Mouse (Mus musculus): ENCODE results near the gene Aplf. TPM values are rescaled to one million over a fixed set of nuclear protein-coding genes. Genes with fewer than 3 reads are reported as not detected.
"Not testable (repeated sequence)": the region's sequence is repeated elsewhere in the genome, so short reads cannot be mapped to it uniquely, and the experiment has no call there.

The Aplf gene
- polyA plus RNA-seq, 2 experiments = 10.3 to 14.3 TPM

DNA sequence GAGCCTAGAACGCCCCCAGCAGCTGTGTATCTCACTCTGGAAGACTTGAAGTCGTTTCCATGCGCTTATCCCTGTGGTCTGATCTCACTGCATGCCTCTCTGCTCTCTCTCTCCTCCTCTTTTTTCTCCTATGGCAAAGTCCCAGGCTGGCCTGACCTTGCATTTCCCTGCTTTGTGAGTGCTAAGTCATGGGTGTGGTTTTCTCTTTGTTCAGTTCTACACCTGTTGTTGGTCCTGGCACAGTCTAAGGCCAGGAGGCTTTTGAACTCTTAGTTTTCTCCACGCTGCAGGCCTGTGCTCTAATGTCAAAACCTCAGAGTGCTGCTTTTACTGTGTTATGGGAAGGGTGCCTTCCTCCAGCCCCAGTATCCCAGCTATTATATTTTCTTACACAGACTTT, 39.8 kb downstream of the Aplf start:
- Histone ChIP-seq H3K9me3 (ENCODE audit: control insufficient read depth, low read length) (no peaks in the 10 kb centered on the region), H3K4me1 (ENCODE audit: control insufficient read depth, insufficient read depth, low read length) (no peaks in the 10 kb centered on the region), H3K27ac (replicated peaks; ENCODE audit: low read depth, low read length) (no peak overlapping the region), H3K9ac (ENCODE audit: low read depth, low read length, severe bottlenecking) (no peak overlapping the region), H3K36me3 (ENCODE audit: control insufficient read depth, insufficient read depth, low read length) (no peaks in the 10 kb centered on the region), H3K4me3 (replicated peaks; ENCODE audit: low read length) (no peak overlapping the region), H3K4me2 (replicated peaks; ENCODE audit: low read depth, low read length, severe bottlenecking) (no peak overlapping the region), H3K27me3 (ENCODE audit: control insufficient read depth, insufficient read depth, low read length) (no peaks in the 10 kb centered on the region)
- WGBS = 73% methylated on average over 4 of the region's 4 CpGs
- no peak for ATAC-seq (ENCODE audit: low FRiP score, low read depth)
- no peak for TF ChIP-seq POLR2A (IDR thresholded peaks at IDR 0.05; ENCODE audit: borderline replicate concordance, extremely low read depth, insufficient read depth, insufficient read length)
- no peak for DNase-seq (ENCODE audit: low spot score)

DNA sequence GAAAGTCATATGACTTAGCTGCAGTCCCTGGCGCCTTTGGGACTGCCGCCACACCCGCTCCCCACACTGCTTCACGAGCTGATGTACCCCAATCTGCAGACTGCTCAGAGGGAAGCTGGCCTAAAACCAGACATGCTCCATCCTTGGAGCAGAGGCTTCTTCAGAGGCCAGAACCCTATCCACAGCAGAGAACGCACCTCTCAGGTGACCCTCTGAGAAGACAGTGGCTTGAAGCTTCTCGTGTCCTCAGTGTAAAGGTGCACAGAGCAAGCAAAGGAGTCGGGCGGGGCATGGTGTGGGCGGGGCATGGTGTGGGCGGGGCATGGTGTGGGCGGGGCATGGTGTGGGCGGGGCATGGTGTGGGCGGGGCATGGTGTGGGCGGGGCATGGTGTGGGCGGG, 43.1 kb downstream of the Aplf start:
- H3K4me3 ChIP-seq (replicated peaks; ENCODE audit: low read length); DNase-seq (ENCODE audit: low spot score); H3K27ac ChIP-seq (replicated peaks; ENCODE audit: low read depth, low read length); H3K27me3 ChIP-seq (ENCODE audit: control insufficient read depth, insufficient read depth, low read length); ATAC-seq (ENCODE audit: low FRiP score, low read depth); H3K4me1 ChIP-seq (ENCODE audit: control insufficient read depth, insufficient read depth, low read length); H3K9me3 ChIP-seq (ENCODE audit: control insufficient read depth, low read length); H3K36me3 ChIP-seq (ENCODE audit: control insufficient read depth, insufficient read depth, low read length); H3K9ac ChIP-seq (ENCODE audit: low read depth, low read length, severe bottlenecking); H3K4me2 ChIP-seq (replicated peaks; ENCODE audit: low read depth, low read length, severe bottlenecking): not testable (repeated sequence)
- WGBS = 84% methylated on average over 10 of the region's 15 CpGs

DNA sequence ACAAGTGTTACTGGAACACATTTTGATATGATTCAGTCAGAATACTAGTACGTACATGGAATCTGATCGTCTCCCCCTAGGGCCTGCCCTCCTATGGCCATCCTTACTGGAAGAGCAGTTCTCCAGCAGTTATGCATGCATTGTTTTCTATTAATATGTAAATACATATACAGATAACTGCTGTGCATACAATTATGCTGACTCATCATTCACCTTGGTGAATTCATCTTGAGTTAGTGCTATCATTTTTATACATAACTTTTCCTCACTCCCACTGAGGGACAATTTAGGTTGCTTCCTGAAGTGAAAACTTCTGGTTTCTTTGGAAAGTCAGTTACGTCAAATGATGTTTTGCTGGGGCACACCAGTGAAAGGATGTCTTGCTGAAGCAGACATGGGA, 48.8 kb downstream of the Aplf start:
- Histone ChIP-seq H3K9ac (ENCODE audit: low read depth, low read length, severe bottlenecking) (no peak overlapping the region), H3K4me2 (replicated peaks; ENCODE audit: low read depth, low read length, severe bottlenecking) (no peak overlapping the region), H3K4me1 (ENCODE audit: control insufficient read depth, insufficient read depth, low read length) (peaks cover 4% of the 10 kb centered on the region; the same call in 1 of the 2 replicates), H3K27me3 (ENCODE audit: control insufficient read depth, insufficient read depth, low read length) (no peaks in the 10 kb centered on the region), H3K27ac (replicated peaks; ENCODE audit: low read depth, low read length) (no peak overlapping the region), H3K9me3 (ENCODE audit: control insufficient read depth, low read length) (no peaks in the 10 kb centered on the region), H3K36me3 (ENCODE audit: control insufficient read depth, insufficient read depth, low read length) (no peaks in the 10 kb centered on the region), H3K4me3 (replicated peaks; ENCODE audit: low read length) (no peak overlapping the region)
- WGBS = 90% methylated on average over 3 of the region's 3 CpGs
- ATAC-seq (ENCODE audit: low FRiP score, low read depth) (no peak), DNase-seq (ENCODE audit: low spot score) (no peak)
- TF ChIP-seq POLR2A (IDR thresholded peaks at IDR 0.05; ENCODE audit: borderline replicate concordance, extremely low read depth, insufficient read depth, insufficient read length) = no peak

DNA sequence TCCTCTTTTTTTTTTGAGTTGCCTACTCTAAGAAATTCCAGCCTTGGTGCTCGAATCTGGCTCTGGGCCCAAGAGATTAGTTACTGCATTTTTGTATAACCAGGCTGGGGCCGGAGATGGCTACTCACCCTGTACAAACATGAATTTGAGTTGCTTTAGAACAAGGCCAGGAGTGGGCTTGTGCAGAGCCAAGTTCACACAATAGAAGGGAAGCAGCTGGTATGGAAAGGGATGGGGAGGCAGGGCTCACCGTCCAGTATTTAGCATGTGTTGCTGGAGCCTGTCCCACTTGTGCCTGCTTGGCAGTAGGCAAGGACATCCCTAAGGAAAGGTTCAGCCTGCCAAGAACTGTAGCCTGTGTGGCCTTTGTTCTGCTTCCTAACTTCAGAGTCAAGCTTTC, 50.7 kb downstream of the Aplf start:
- DNase-seq (ENCODE audit: low spot score) (peak; percentile 72), ATAC-seq (ENCODE audit: low FRiP score, low read depth) (peak; percentile 55; the same call in 1 of the 2 replicates)
- Histone ChIP-seq H3K36me3 (ENCODE audit: control insufficient read depth, insufficient read depth, low read length) (no peaks in the 10 kb centered on the region), H3K27me3 (ENCODE audit: control insufficient read depth, insufficient read depth, low read length) (no peaks in the 10 kb centered on the region), H3K4me3 (replicated peaks; ENCODE audit: low read length) (no peak overlapping the region), H3K4me1 (ENCODE audit: control insufficient read depth, insufficient read depth, low read length) (peaks cover 4% of the 10 kb centered on the region; the same call in 1 of the 2 replicates), H3K9ac (ENCODE audit: low read depth, low read length, severe bottlenecking) (no peak overlapping the region), H3K4me2 (replicated peaks; ENCODE audit: low read depth, low read length, severe bottlenecking) (no peak overlapping the region), H3K9me3 (ENCODE audit: control insufficient read depth, low read length) (no peaks in the 10 kb centered on the region), H3K27ac (replicated peaks; ENCODE audit: low read depth, low read length) (peak overlapping the region; percentile 55)
- TF ChIP-seq POLR2A (IDR thresholded peaks at IDR 0.05; ENCODE audit: borderline replicate concordance, extremely low read depth, insufficient read depth, insufficient read length) = no peak
- 59% methylated on average over 3 of the region's 3 CpGs for WGBS

DNA sequence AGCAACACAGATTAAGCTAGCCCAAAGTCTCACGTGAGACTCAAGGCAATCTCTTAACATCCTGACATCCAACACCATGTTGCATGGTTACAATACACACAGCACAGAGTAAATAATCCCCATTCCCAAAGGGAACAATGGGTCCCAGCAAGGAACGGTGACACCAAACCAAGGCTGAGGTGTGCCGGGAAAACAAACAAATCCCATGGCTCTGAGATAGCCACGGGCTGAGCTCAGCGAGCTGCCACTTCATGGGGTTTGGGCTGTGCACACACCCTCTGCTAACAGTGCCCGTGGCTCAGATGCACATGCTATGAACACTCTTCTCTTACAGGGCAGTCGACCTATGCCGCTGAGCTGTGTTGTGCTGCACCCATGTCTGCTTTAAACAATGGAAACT, 54.0 kb downstream of the Aplf start:
- Histone ChIP-seq H3K4me2 (replicated peaks; ENCODE audit: low read depth, low read length, severe bottlenecking) (no peak overlapping the region), H3K4me1 (ENCODE audit: control insufficient read depth, insufficient read depth, low read length) (peaks cover 4% of the 10 kb centered on the region; the same call in 1 of the 2 replicates), H3K9me3 (ENCODE audit: control insufficient read depth, low read length) (no peaks in the 10 kb centered on the region), H3K4me3 (replicated peaks; ENCODE audit: low read length) (no peak overlapping the region), H3K27ac (replicated peaks; ENCODE audit: low read depth, low read length) (no peak overlapping the region), H3K9ac (ENCODE audit: low read depth, low read length, severe bottlenecking) (no peak overlapping the region), H3K27me3 (ENCODE audit: control insufficient read depth, insufficient read depth, low read length) (no peaks in the 10 kb centered on the region), H3K36me3 (ENCODE audit: control insufficient read depth, insufficient read depth, low read length) (no peaks in the 10 kb centered on the region)
- WGBS = 78% methylated on average over 8 of the region's 8 CpGs
- DNase-seq (ENCODE audit: low spot score) = no peak
- TF ChIP-seq POLR2A (IDR thresholded peaks at IDR 0.05; ENCODE audit: borderline replicate concordance, extremely low read depth, insufficient read depth, insufficient read length) = no peak
- no peak for ATAC-seq (ENCODE audit: low FRiP score, low read depth)

DNA sequence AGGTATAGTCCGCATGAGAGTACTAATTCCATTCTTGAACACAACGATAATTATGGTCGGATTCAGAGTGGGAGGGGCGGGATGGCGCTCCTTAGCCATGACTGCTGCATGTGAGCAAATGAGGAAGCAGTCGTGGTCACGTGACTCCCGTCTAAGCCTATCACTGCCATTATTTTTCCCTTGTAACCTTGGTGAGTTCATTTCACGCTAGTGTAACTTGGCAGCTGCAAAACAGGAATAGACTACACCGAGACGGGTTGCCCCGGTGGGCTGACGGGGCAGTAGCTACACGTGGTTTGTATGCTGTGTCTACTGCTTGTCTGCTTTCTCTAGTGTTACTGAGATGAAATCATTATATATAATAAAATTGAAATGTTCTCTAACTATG, 56.3 kb downstream of the Aplf start:
- no peak overlapping the region for H3K27ac ChIP-seq (replicated peaks; ENCODE audit: low read depth, low read length)
- H3K4me2 ChIP-seq (replicated peaks; ENCODE audit: low read depth, low read length, severe bottlenecking) = no peak overlapping the region
- no peak for TF ChIP-seq POLR2A (IDR thresholded peaks at IDR 0.05; ENCODE audit: borderline replicate concordance, extremely low read depth, insufficient read depth, insufficient read length)
- 93% methylated on average over 14 of the region's 14 CpGs for WGBS
- no peaks in the 10 kb centered on the region for H3K27me3 ChIP-seq (ENCODE audit: control insufficient read depth, insufficient read depth, low read length)
- no peaks in the 10 kb centered on the region for H3K4me1 ChIP-seq (ENCODE audit: control insufficient read depth, insufficient read depth, low read length)
- no peaks in the 10 kb centered on the region for H3K9me3 ChIP-seq (ENCODE audit: control insufficient read depth, low read length)
- ATAC-seq (ENCODE audit: low FRiP score, low read depth) (no peak), DNase-seq (ENCODE audit: low spot score) (no peak)
- no peak overlapping the region for H3K9ac ChIP-seq (ENCODE audit: low read depth, low read length, severe bottlenecking)
- H3K36me3 ChIP-seq (ENCODE audit: control insufficient read depth, insufficient read depth, low read length) = no peaks in the 10 kb centered on the region
- no peak overlapping the region for H3K4me3 ChIP-seq (replicated peaks; ENCODE audit: low read length)

Data from limb, embryonic 14.5 days (tissue).